Mouse (Mus musculus): ENCODE results near the gene Tctex1d4. TPM values are rescaled to one million over a fixed set of nuclear protein-coding genes. Genes with fewer than 3 reads are reported as not detected.

Gene Tctex1d4
- under 1 TPM in 1 of 2 experiments, not detected in 1; 0.47 TPM for total RNA-seq (2021)

DNA sequence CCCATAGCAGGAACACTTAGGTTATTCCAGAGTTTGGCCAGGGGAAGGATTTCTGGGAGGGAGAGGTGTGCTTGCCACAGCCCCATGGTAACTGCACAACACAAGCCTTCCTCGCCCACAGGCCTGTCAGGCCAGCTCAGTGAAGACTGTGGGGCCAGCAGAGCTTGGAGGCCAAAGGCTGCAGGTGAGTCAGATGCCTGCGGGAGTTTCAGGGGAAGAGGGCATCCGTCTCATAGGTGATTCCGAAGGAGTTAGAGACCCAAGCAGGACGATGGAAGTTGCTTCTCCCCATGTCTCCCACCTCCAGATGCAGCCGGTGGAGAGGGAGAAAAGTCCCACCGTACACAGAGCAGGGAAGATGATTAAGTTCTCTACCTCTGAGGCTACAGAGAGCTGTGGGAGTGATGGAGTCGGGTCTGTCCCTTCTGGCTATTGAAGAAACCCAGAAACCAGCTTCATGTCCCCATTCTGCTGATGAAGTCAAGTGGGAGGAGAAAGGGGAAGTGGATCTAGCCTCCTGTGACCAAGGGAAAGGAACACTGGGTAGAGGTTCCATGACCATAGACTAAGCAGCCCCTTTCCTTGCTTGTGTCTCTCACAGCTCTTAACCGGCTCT, at the start of gene Tctex1d4:
Gene Tctex1d4, plus strand, starts transcription at position 120 of the 616 bp plus-strand sequence.
- no peak for DNase-seq (ENCODE audit: extremely low spot score in 1 of 2, low spot score in 2 of 2)
- intact Hi-C loops (cut with DNase I), result no loop called here

DNA sequence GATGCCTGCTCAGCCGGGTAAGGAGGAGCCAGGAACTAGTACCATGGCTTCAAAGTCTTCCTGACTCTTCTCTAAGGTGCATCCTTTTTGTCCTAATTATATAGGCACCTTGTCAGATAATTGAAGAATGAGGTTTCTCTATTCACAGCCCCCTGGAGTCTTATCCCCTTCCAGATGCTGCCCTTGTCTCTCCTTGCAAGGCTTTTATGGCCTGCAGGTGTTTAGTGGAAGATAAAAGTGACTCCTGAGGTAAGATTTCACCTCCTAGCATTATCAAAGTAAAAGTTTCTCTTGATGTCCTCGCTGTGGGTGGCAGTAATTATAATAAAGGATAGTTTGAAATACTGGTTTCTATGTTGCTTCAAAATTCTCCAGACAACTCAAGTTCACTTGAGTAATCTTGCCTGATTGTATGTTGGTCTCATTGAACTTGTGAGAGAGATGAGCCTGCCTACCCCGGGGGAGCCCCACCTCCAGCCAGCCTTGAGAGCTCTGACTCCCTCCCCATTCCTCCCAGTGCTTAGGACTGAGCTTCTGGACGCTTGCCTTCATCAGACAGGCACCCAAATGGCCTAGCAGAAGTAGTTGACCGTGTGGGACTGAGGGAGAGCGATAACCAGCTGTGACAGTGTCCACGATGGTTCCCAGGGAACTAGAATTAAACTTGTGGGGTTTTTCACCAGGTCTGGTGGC, 38.5 kb upstream of the Tctex1d4 start:
- intact Hi-C loops (cut with DNase I), result no loop called here
- DNase-seq (ENCODE audit: extremely low spot score in 1 of 2, low spot score in 2 of 2), result no peak

GRCm38 (mm10) chr4:117090586-117090985, 36.0 kb upstream of the Tctex1d4 start:
- no peak for DNase-seq (ENCODE audit: extremely low spot score in 1 of 2, low spot score in 2 of 2)
- intact Hi-C loops (cut with DNase I), result no loop called here

GRCm38 (mm10) chr4:117094626-117095361, 31.8 kb upstream of the Tctex1d4 start:
- no peak for DNase-seq (ENCODE audit: extremely low spot score in 1 of 2, low spot score in 2 of 2)
- intact Hi-C loops (cut with DNase I), result loop anchor here (5.0 kb wide), 1 partner anchor 42 kb away; no protein-coding TSS in a partner anchor

DNA sequence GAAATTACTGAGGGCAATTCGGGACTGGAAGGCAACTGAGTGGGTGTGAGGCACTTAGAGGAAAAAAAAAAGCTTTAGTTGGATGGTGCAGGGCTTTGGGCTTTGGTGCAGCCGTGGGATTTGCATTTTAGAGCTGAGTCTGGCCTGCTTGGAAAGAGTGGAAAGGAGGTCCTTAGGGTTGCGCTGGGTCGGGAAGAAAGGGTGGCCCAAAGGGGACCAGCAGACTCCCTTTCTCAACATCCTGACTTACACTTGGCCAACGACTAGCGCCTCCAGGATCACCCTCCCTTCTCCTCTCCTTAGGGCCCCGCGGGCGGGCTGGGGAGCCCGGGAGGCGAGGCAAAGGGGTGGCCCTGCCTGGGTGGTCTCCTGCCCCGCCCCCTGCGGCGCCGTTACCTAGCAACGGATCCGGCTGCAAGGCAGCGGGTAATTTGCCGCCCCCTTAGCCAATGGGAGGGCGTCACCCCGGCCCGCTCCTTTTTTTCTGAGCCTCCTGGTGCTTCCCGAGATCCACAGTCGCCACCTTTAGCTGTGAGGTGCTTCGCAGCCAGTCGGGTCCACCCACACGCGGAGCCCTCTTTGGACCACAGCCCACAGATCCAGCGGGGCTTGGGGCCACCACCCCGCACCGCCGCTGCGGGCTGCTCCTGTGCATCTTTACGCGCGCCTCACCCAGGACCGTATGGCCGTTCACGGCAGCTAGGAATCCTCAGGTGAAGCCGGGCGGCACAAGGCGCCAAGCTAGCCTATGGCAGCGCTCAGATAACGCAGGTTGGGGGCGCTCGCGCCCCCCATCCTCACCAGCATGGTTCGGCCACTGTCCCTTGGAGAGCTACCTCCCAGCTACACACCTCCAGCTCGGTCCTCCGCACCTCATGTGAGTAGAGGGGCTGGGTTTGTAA, 30.8 kb upstream of the Tctex1d4 start, which contains the start of gene Ptch2:
Gene Ptch2, plus strand, starts transcription at position 525 of the 902 bp plus-strand sequence.
- DNase-seq (ENCODE audit: extremely low spot score in 1 of 2, low spot score in 2 of 2), result peak; percentile 62 to 87
- intact Hi-C loops (cut with DNase I), result loop anchor here (5.0 kb wide), 1 partner anchor 44 kb away; no protein-coding TSS in a partner anchor

GRCm38 (mm10) chr4:117096666-117097065, 29.9 kb upstream of the Tctex1d4 start:
- DNase-seq (ENCODE audit: extremely low spot score in 1 of 2, low spot score in 2 of 2), result no peak
- intact Hi-C loops (cut with DNase I), result loop anchor here (5.0 kb wide), 1 partner anchor 44 kb away; no protein-coding TSS in a partner anchor

GRCm38 (mm10) chr4:117097969-117098763, 28.4 kb upstream of the Tctex1d4 start:
- intact Hi-C loops (cut with DNase I), result loop anchor here (5.0 kb wide), 1 partner anchor 46 kb away; no protein-coding TSS in a partner anchor
- DNase-seq (ENCODE audit: extremely low spot score in 1 of 2, low spot score in 2 of 2), result no peak

DNA sequence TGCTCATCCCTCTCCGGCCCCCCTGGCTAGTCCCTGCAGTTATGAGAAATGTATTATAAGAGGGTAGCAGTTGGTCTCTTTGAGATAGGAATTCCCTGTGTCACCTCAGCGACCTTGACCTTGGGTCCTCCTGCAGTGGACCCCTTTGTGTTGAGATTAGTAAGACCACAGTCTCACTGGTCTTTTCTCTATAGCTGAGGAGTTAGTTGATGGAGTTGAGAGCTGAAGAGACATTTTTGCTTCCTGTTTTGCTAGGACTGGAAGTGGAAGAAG, 27.9 kb upstream of the Tctex1d4 start:
- intact Hi-C loops (cut with DNase I), result loop anchor here (5.0 kb wide), 1 partner anchor 46 kb away; no protein-coding TSS in a partner anchor

GRCm38 (mm10) chr4:117100036-117100435, 26.6 kb upstream of the Tctex1d4 start:
- intact Hi-C loops (cut with DNase I), result no loop called here
- DNase-seq (ENCODE audit: extremely low spot score in 1 of 2, low spot score in 2 of 2), result no peak

More for the DNA sequence above, 27.9 kb upstream of the Tctex1d4 start:
- no peak for DNase-seq (ENCODE audit: extremely low spot score in 1 of 2, low spot score in 2 of 2)

DNA sequence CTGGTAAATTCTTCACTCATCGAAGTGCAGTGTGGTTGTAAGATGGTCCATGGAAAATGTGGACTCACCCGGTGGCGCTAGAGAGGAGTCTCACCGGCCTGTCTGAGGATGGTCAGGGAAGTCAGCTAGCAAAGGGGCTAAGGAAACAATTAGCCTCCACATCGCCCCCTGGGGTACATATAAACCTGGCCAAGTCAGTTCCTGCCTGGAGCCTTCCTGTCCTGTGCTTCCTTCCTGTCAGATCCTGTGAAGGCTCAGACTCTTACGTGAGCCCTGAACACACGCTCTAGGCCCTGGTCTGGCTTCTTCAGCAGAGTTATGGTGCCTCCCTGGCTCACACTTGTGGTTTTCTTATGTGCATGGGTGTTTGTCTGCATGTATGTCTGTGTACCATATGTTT, 25.4 kb upstream of the Tctex1d4 start:
- intact Hi-C loops (cut with DNase I), result no loop called here
- DNase-seq (ENCODE audit: extremely low spot score in 1 of 2, low spot score in 2 of 2), result peak in 1 of 2 experiments; percentile 72

- peak in 1 of 2 experiments; percentile 34 for DNase-seq (ENCODE audit: extremely low spot score in 1 of 2, low spot score in 2 of 2)
- intact Hi-C loops (cut with DNase I), result no loop called here
Observed at GRCm38 (mm10) chr4:117104672-117105071, 21.9 kb upstream of the Tctex1d4 start.

DNA sequence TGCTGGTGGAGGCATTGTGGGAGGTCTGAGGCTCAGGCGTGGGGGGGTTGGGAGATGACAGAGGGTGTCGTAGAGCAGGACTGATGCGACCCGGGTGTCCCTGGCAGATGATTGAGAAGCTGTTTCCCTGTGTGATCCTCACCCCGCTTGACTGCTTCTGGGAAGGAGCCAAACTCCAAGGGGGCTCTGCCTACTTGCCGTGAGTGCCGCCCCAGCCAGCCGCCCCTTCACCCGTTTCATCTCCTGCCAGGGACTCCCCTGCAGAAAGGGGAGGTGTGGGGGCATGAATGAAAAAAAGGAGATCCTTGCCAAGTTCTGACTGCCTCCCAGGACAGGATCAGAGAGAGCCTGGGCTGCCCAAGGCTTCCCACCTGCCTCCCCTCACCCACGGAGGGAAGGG, 21.5 kb upstream of the Tctex1d4 start:
- DNase-seq (ENCODE audit: extremely low spot score in 1 of 2, low spot score in 2 of 2), result peak in 1 of 2 experiments; percentile 29
- intact Hi-C loops (cut with DNase I), result no loop called here

- intact Hi-C loops (cut with DNase I), result no loop called here
- DNase-seq (ENCODE audit: extremely low spot score in 1 of 2, low spot score in 2 of 2), result no peak
Observed at GRCm38 (mm10) chr4:117107813-117108523, 18.6 kb upstream of the Tctex1d4 start.

GRCm38 (mm10) chr4:117108524-117108849, 18.1 kb upstream of the Tctex1d4 start:
- DNase-seq (ENCODE audit: extremely low spot score in 1 of 2, low spot score in 2 of 2), result no peak
- intact Hi-C loops (cut with DNase I), result no loop called here

DNA sequence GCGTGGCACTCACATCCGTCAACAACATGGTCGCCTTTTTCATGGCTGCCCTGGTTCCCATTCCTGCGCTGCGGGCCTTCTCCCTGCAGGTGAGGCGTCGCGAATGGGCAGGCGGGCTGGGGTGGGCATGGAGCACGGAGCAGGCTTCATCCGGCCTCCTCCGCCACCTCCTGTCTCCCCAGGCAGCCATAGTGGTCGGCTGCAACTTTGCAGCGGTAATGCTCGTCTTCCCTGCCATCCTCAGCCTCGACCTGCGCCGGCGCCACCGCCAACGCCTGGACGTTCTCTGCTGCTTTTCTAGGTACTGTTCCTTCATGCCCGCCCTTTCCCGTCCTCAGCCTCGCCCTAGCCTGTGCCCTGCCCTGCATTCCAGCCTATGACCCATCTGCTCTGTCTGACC, 17.3 kb upstream of the Tctex1d4 start:
- DNase-seq (ENCODE audit: extremely low spot score in 1 of 2, low spot score in 2 of 2), result no peak
- intact Hi-C loops (cut with DNase I), result no loop called here

GRCm38 (mm10) chr4:117110249-117110648, 16.3 kb upstream of the Tctex1d4 start:
- DNase-seq (ENCODE audit: extremely low spot score in 1 of 2, low spot score in 2 of 2), result no peak
- intact Hi-C loops (cut with DNase I), result no loop called here

DNA sequence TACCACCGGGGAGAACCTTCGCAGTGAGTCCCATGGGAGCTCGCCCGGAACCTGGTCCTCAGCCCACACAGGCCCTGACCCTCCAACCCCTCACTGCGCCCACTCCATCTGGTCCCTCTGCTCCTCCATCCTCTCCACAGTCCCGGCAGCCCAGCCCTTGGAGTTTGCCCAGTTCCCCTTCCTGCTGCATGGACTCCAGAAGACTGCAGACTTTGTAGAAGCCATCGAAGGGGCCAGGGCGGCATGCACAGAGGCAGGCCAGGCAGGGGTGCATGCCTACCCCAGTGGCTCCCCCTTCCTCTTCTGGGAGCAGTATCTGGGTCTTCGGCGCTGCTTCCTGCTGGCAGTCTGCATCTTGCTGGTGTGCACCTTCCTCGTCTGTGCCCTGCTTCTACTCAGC, 15.6 kb upstream of the Tctex1d4 start:
- no peak for DNase-seq (ENCODE audit: extremely low spot score in 1 of 2, low spot score in 2 of 2)
- intact Hi-C loops (cut with DNase I), result no loop called here
